Mouse (Mus musculus): ENCODE results near the gene Strc.

- no peak for TF ChIP-seq CTCF (IDR thresholded peaks at IDR 0.05; ENCODE audit: insufficient read depth, low read depth, low read length)
- no peak for TF ChIP-seq POLR2A (IDR thresholded peaks at IDR 0.05; ENCODE audit: insufficient read depth, low read depth, low read length)
These were observed 29.5 kb downstream of the Strc start, which contains the start of gene Ckmt1 for GRCm38 (mm10) chr2:121357494-121357893.

Data from olfactory bulb, adult 2 months (tissue).